Mouse (Mus musculus) C2C12 (cell line): ENCODE data around the gene Cux1. TPM values are rescaled to one million over a fixed set of nuclear protein-coding genes. Genes with fewer than 3 reads are reported as not detected.

ENCODE experiments used
- H3K27me3 ChIP-seq: one replicate; pipeline ENCODE4 v1.6.1; 2011; ENCODE audit not compliant: control insufficient read depth, insufficient read depth, insufficient read length
- H3K36me3 ChIP-seq: one replicate; pipeline ENCODE4 v1.6.1; 2011; ENCODE audit not compliant: control insufficient read depth, insufficient read depth
- H3K4me3 ChIP-seq: one replicate; pipeline ENCODE4 v1.5.1; 2011; ENCODE audit warnings: mild to moderate bottlenecking, control low read depth; ENCODE audit not compliant: poor library complexity, insufficient read depth, severe bottlenecking
- H3K79me2 ChIP-seq: one replicate; pipeline ENCODE4 v1.6.1; 2011; ENCODE audit not compliant: control insufficient read depth, insufficient read depth
- H3K79me3 ChIP-seq: one replicate; pipeline ENCODE4 v1.6.1; 2011; ENCODE audit warnings: low read depth, control low read depth
- H3ac ChIP-seq: one replicate; pipeline ENCODE3; 2011; ENCODE audit warnings: low read depth; ENCODE audit not compliant: control insufficient read depth, insufficient read length
- CEBPB ChIP-seq: IDR thresholded peaks from one replicate; pipeline ENCODE4 v1.6.1; 2011; ENCODE audit warnings: low read depth, mild to moderate bottlenecking, control low read depth, moderate library complexity
- CTCF ChIP-seq: IDR thresholded peaks from one replicate; pipeline ENCODE4 v1.5.1; 2011; ENCODE audit not compliant: control insufficient read depth, insufficient read depth, insufficient read length
- FOSL1 ChIP-seq: IDR thresholded peaks from one replicate; pipeline ENCODE4 v1.8.0; 2011; ENCODE audit warnings: mild to moderate bottlenecking, low read length; ENCODE audit not compliant: poor library complexity, insufficient read depth, severe bottlenecking
- MAX ChIP-seq: IDR thresholded peaks from one replicate; pipeline ENCODE4 v1.6.1; 2011; ENCODE audit warnings: mild to moderate bottlenecking, control low read depth
- MYOD1 ChIP-seq: IDR thresholded peaks from one replicate; pipeline ENCODE4 v1.6.1; 2011; ENCODE audit warnings: low read depth; ENCODE audit not compliant: control insufficient read depth, insufficient read length
- MYOG ChIP-seq: IDR thresholded peaks from one replicate; pipeline ENCODE4 v1.6.1; 2011; ENCODE audit not compliant: control insufficient read depth, insufficient read length; ENCODE audit errors: extremely low read depth
- USF1 ChIP-seq: IDR thresholded peaks from one replicate; pipeline ENCODE4 v1.6.1; 2011; ENCODE audit warnings: low read depth, mild to moderate bottlenecking, control low read depth, moderate library complexity
- polyA plus RNA-seq: library from polyadenylated mRNA; unstranded; fragments of >200 nt; fragmentation: generic; extraction: Trizol; gene quantifications from one replicate; pipeline ENCODE4 v1.2.1, GENCODE M21; 2012; ENCODE audit warnings: missing spikeins

Gene Cux1
- polyA plus RNA-seq, 1 experiment, result 43.9 TPM

DNA sequence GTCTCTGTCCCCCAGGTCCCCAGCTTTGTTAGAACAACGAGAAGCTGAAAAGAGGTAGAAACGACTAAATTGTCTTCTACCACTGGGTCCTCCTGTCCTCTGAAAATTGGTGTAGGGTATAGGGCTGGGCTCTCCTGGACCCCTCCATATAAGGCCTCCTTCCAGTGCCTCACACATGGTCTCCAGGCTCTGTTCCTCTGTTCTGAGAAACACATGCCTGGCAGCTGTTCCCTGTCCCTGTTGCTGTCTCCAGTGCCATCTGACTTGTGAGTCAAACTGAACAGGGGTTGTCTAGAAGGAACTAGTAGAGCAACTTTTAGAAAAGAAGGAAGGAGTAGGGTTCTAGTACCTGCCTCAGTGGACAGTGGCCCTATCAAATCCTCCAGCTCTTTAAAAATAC is 152.8 kb downstream of the Cux1 start:
- no peak overlapping the region for H3ac ChIP-seq
- H3K79me3 ChIP-seq, result peaks cover 3% of the 10 kb centered on the region
- peaks cover 3% of the 10 kb centered on the region for H3K36me3 ChIP-seq
- H3K79me2 ChIP-seq, result peaks cover 42% of the 10 kb centered on the region
- H3K27me3 ChIP-seq, result no peaks in the 10 kb centered on the region
- H3K4me3 ChIP-seq, result no peak overlapping the region
- no peak for TF ChIP-seq MYOD1
- TF ChIP-seq MYOG, result no peak

DNA sequence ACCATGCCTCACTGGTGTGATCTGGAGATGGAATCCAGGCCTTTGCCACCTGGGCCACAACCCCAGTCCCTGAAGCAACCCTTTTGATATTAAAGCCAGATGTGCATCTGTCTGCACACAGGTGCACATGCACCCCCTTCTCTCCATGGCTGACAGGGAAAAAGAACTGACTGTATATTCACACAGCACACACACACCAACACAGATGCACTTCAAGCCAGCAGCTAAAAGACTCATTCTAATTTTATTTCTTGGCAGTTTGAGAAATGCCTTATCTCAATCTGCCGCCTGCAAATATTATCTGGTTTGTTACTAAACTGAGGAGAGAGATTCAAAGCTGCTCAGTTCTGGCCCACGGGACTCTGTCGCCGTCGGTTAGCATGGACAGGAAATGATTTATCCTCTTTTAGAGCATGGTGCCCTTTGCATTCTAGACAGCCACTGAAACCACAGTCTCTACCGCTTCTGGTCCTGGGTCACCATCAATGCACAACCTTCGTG is 156.6 kb downstream of the Cux1 start:
- Histone ChIP-seq H3K79me3 (peaks cover 4% of the 10 kb centered on the region), H3K27me3 (no peaks in the 10 kb centered on the region), H3K4me3 (no peak overlapping the region), H3K79me2 (peaks cover 19% of the 10 kb centered on the region), H3K36me3 (peaks cover 20% of the 10 kb centered on the region), H3ac (no peak overlapping the region)
- no peak for TF ChIP-seq CEBPB
- TF ChIP-seq MAX, result no peak
- no peak for TF ChIP-seq MYOD1
- no peak for TF ChIP-seq USF1
- no peak for TF ChIP-seq CTCF
- TF ChIP-seq MYOG, result no peak
- no peak for TF ChIP-seq FOSL1

DNA sequence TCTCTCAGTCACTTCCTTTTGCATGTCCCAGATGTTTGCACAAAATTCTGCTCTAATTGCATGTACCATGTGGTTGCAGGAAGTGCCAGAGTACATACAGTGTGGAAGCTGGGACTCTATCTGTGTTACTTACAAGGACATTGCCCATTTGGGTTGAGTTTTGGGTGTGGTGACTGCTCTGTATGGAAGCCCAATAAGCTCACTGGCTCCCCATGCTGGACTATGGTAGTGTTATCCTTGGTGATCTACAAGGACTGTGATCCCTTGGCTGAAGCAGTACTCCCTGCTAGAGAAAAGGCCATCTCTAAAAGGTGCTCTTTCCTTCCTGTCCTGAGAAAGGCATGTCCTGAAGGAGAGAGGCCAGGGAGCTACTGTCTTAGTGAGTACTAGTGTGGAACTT is 160.9 kb downstream of the Cux1 start:
- H3K79me3 ChIP-seq, result peaks cover 6% of the 10 kb centered on the region
- peaks cover 21% of the 10 kb centered on the region for H3K36me3 ChIP-seq
- peaks cover 17% of the 10 kb centered on the region for H3K79me2 ChIP-seq
- no peaks in the 10 kb centered on the region for H3K27me3 ChIP-seq
- H3K4me3 ChIP-seq, result no peak overlapping the region
- TF ChIP-seq MAX (no peak), MYOD1 (no peak), CTCF (no peak), FOSL1 (no peak), CEBPB (no peak), USF1 (no peak), MYOG (no peak)
- no peak overlapping the region for H3ac ChIP-seq

DNA sequence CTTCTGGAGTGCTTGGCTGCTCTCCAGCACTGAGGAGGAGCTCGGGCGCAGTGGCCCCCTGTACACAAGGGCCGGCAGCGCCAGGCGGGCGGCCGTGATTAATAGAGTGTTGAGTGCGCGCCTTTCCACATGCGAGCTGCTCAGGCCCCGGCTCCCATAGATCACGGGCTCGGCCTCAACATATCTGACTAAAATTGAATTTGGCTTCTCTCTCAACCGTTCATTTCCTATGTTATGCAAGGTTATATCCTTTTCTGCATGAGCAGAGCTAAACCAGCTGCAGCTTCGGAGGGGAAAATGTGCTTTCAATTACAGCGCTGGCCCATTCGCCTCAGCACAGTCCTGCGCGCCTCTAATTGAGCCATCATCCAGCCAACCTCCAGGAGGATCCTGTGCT is 163.7 kb downstream of the Cux1 start:
- Histone ChIP-seq H3K79me3 (peaks cover 9% of the 10 kb centered on the region), H3K36me3 (peaks cover 21% of the 10 kb centered on the region), H3K27me3 (no peaks in the 10 kb centered on the region), H3K79me2 (peaks cover 8% of the 10 kb centered on the region), H3K4me3 (no peak overlapping the region), H3ac (no peak overlapping the region)
- no peak for TF ChIP-seq MYOG
- TF ChIP-seq MAX, result no peak
- TF ChIP-seq MYOD1, result no peak
- TF ChIP-seq USF1, result no peak
- TF ChIP-seq CTCF, result no peak
- TF ChIP-seq FOSL1, result no peak
- TF ChIP-seq CEBPB, result no peak

DNA sequence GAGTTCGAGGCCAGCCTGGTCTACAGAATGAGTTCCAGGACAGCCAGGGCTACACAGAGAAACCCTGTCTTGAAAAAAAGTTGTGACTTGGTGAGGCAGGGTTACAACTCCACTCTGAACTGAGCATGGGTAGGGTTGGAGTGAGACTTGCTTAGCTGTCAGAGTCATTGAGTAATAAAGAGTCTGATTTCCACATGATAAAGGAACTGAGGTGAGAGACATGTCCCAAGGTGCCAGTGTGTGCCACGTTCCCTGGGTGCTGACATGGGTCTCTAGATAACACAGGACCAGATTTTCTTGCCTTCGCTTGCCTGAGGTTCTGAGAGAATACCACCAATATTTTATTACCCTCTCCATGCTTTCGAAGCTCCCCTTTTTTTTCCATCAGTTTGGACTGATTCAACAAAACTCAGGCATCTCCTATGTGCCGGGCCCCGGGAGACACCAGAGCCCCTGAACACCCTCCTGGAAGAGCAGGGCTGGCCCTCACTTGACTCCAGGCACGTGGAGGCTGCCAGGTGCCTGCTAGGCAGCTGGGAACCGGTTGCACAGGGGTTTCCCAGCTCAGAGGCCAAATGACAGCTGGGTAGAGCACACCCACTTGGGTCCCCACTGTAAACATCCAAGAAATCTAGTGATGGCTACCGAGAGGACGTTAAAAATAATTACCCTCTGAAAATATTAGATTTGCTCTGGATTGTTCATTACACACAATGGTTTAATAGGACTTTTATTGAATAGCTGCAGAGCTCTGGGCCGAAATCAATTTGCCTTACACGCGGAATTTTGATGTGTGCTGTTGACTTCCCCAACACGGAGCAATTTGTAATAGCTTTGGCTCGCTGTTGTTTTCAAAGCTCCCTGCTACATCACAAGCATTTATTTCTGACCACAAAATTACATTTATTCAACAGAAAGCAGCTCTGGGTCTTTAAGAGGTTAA is 164.4 kb downstream of the Cux1 start:
- TF ChIP-seq MYOD1 (no peak), MYOG (no peak), MAX (no peak), USF1 (no peak), CEBPB (no peak), CTCF (no peak), FOSL1 (no peak)
- no peaks in the 10 kb centered on the region for H3K27me3 ChIP-seq
- H3K36me3 ChIP-seq, result peaks cover 16% of the 10 kb centered on the region
- H3K79me2 ChIP-seq, result peaks cover 5% of the 10 kb centered on the region
- peaks cover 9% of the 10 kb centered on the region for H3K79me3 ChIP-seq
- no peak overlapping the region for H3ac ChIP-seq
- H3K4me3 ChIP-seq, result no peak overlapping the region

DNA sequence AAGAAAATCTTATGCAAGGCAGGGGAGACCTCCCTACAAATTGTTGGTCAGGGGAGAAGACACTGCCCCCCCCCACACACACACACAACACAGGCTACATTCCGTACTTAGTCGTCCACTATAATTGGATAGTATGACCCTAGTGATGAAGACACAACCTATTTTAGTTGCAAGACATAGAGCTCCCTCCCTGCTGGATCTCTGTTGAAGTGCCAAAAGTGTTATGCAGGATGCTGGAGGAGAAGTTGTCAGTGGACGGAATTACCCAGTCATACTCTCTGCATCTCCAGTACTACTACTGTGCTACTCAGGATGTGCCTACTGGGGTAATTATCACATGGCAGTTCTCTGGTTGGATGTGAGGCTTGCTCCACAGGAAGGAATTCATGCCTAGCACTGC is 168.6 kb downstream of the Cux1 start:
- no peaks in the 10 kb centered on the region for H3K27me3 ChIP-seq
- TF ChIP-seq CEBPB (no peak), CTCF (no peak), USF1 (no peak), MYOG (no peak), MYOD1 (no peak), FOSL1 (no peak), MAX (no peak)
- no peaks in the 10 kb centered on the region for H3K36me3 ChIP-seq

More for the DNA sequence above, 168.6 kb downstream of the Cux1 start:
- H3K79me3 ChIP-seq, result peaks cover 5% of the 10 kb centered on the region
- peaks cover 20% of the 10 kb centered on the region for H3K79me2 ChIP-seq
- no peak overlapping the region for H3K4me3 ChIP-seq
- no peak overlapping the region for H3ac ChIP-seq
